Mouse (Mus musculus): ENCODE measurements around the gene H2-Eb2. TPM values are rescaled to one million over a fixed set of nuclear protein-coding genes. Genes with fewer than 3 reads are reported as not detected.

H2-Eb2 gene
- 0.01 and 0.02 TPM in 2 replicates for polyA plus RNA-seq (2012; rRNA removed)

GRCm38 (mm10) chr17:34325436-34325835 is at the start of gene H2-Eb2:
TSS of gene H2-Eb2 (plus strand) at chr17:34325665.

GRCm38 (mm10) chr17:34287648-34288047 is 37.8 kb upstream of the H2-Eb2 start, which contains the start of gene H2-Aa:
TSS of gene H2-Aa (minus strand) at chr17:34287823.

GRCm38 (mm10) chr17:34305380-34306030 is 20.0 kb upstream of the H2-Eb2 start, which contains the start of gene H2-Eb1:
TSS of gene H2-Eb1 (plus strand) at chr17:34305867.

GRCm38 (mm10) chr17:34354539-34354938 is 29.1 kb downstream of the H2-Eb2 start, which contains the start of gene Btnl2:
TSS of gene Btnl2 (plus strand) at chr17:34354822.

GRCm38 (mm10) chr17:34376847-34377246 is 51.4 kb downstream of the H2-Eb2 start, which contains the start of gene Btnl1:
TSS of gene Btnl1 (plus strand) at chr17:34377132.

Other genes with a start within 250 kb of the H2-Eb2 start
- gene H2-Oa, start 233.3 kb upstream of the H2-Eb2 start, polyA plus RNA-seq (2012; rRNA removed), result 0.30 and 0.45 TPM in 2 replicates
- 5.2 and 6.9 TPM in 2 replicates for gene H2-DMa, start 206.1 kb upstream of the H2-Eb2 start, polyA plus RNA-seq (2012; rRNA removed)
- 188 and 203 TPM in 2 replicates for gene Brd2, start 203.0 kb upstream of the H2-Eb2 start, polyA plus RNA-seq (2012; rRNA removed)
- 0.04 and 0.15 TPM in 2 replicates for gene H2-DMb2, start 182.4 kb upstream of the H2-Eb2 start, polyA plus RNA-seq (2012; rRNA removed)
- 0.34 and 0.46 TPM in 2 replicates for gene H2-DMb1, start 172.6 kb upstream of the H2-Eb2 start, polyA plus RNA-seq (2012; rRNA removed)
- gene Tap1, start 138.1 kb upstream of the H2-Eb2 start, polyA plus RNA-seq (2012; rRNA removed), result 0.89 and 1.6 TPM in 2 replicates
- 0.78 and 0.89 TPM in 2 replicates for gene Psmb9, start 137.9 kb upstream of the H2-Eb2 start, polyA plus RNA-seq (2012; rRNA removed)
- 2.1 and 2.8 TPM in 2 replicates for gene Psmb8, start 127.9 kb upstream of the H2-Eb2 start, polyA plus RNA-seq (2012; rRNA removed)
- gene Tap2, start 122.1 kb upstream of the H2-Eb2 start, polyA plus RNA-seq (2012; rRNA removed), result 0.62 and 1.1 TPM in 2 replicates
- gene H2-Ob, start 86.8 kb upstream of the H2-Eb2 start, polyA plus RNA-seq (2012; rRNA removed), result not detected in 2 replicates
- 2.3 and 2.9 TPM in 2 replicates for gene H2-Ab1, start 68.0 kb upstream of the H2-Eb2 start, polyA plus RNA-seq (2012; rRNA removed)
- 0.07 and 0.08 TPM in 2 replicates for gene H2-Aa, start 37.8 kb upstream of the H2-Eb2 start, polyA plus RNA-seq (2012; rRNA removed)
- 0.67 and 0.79 TPM in 2 replicates for gene H2-Eb1, start 19.8 kb upstream of the H2-Eb2 start, polyA plus RNA-seq (2012; rRNA removed)
- gene Btnl2, start 29.2 kb downstream of the H2-Eb2 start, polyA plus RNA-seq (2012; rRNA removed), result 0.05 and 0.06 TPM in 2 replicates
- gene Btnl1, start 51.5 kb downstream of the H2-Eb2 start, polyA plus RNA-seq (2012; rRNA removed), result not detected in 2 replicates
- 4.8 and 7.0 TPM in 2 replicates for gene BC051142, start 73.2 kb downstream of the H2-Eb2 start, polyA plus RNA-seq (2012; rRNA removed)
- not detected in 2 replicates for gene Btnl4, start 151.7 kb downstream of the H2-Eb2 start, polyA plus RNA-seq (2012; rRNA removed)
- gene Btnl6, start 191.7 kb downstream of the H2-Eb2 start, polyA plus RNA-seq (2012; rRNA removed), result not detected in 2 replicates
- 12.7 and 23.2 TPM in 2 replicates for gene Notch4, start 238.6 kb downstream of the H2-Eb2 start, polyA plus RNA-seq (2012; rRNA removed)